Mouse (Mus musculus) retina, adult 2 months (tissue): ENCODE measurements around the gene Arhgap23.

Experiments
- DNase-seq: peaks from one replicate; pipeline ENCODE4 v3.0.0-alpha.2; 2012; ENCODE audit warnings: low read depth, low spot score

Gene Arhgap23

GRCm38 (mm10) chr11:97463991-97464390, 48.7 kb downstream of the Arhgap23 start:
- no peak for DNase-seq

GRCm38 (mm10) chr11:97465957-97466356, 50.6 kb downstream of the Arhgap23 start:
- no peak for DNase-seq

DNA sequence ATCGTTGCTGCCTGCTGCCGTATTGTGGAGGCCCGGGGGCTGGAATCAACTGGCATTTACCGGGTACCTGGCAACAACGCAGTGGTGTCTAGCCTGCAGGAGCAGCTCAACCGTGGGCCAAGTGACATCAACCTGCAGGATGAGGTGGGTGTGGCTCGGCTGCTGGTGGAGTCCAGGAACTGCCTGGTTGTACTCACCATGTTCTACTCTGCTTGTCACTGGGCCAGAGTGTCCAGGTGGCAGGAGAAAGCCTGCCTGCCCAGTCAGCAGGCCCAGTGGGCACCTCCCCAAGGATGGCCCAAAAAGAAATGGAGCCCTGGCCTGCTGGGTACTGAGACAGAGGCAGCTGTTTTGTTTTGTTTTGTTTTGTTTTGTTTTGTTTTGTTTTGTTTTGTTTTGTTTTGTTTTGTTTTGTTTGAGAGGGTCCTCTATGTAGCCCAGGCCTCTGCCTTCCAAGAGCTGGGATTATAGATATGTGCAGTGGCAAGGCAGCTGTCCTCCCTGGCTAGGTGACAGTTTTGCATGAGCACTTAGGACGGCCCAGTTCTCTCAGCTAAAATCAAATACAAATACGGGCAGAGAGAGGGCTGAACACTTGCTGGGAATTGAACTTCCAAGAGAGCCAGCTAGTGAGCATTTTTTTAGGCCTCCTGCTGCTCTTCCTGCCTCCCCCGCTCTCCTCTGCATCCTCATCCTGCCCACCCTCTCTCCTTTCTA, 51.3 kb downstream of the Arhgap23 start:
- DNase-seq, result no peak

DNA sequence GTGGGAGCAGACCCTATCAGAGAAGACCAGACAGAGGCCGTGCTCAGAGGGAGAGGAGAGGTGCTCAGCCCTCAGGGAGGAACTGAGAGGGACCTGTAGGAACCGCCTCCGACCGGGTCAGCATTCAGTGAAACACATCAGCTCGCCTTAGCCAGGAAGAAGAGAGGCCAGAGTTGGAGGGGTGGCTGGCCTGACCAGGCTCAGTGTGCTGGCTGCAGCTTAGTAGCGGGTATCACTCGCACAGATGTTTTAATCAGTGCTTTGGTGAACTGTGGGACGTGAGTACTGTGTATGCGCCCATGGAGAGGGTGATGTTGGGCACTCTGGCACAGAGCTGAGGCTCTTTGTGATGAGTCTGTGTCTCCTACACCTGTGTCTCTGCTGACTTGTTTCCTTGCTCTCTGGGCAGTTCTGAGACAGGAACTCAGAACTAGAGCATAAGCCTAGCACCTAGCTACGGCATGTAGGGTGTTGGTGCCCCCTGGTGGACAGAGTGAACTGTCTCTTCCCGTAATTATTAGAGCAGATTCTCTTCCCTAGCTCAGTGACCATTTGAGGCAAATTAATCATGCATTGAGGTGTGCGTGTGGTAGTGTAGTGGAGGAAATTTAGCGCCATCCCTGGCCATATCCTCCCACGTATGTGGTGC, 53.4 kb downstream of the Arhgap23 start:
- DNase-seq, result peak; percentile 72

DNA sequence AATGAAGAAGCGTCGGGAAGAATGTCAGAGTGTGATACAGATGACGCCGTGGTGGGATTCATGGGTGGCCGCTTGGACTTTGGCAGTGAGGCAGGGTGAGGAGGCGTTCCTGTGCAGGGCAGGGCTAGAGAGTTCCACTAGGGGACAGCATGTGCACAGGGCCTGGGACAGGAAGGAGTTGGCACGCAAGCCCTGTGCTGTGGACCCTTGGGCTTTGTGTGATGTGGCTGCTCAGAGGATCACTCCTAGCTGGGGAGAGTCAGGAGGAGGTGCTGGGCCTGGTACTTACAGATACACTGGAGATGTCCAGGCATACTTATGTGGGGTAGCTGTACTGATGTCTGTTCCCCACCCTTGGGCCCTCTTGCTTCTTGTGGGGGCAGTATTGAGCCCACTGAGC, 54.5 kb downstream of the Arhgap23 start:
- no peak for DNase-seq

- no peak for DNase-seq
Measured at GRCm38 (mm10) chr11:97471276-97471675, 55.9 kb downstream of the Arhgap23 start.

GRCm38 (mm10) chr11:97476334-97477095, 61.2 kb downstream of the Arhgap23 start:
- peak; percentile 34 for DNase-seq

DNA sequence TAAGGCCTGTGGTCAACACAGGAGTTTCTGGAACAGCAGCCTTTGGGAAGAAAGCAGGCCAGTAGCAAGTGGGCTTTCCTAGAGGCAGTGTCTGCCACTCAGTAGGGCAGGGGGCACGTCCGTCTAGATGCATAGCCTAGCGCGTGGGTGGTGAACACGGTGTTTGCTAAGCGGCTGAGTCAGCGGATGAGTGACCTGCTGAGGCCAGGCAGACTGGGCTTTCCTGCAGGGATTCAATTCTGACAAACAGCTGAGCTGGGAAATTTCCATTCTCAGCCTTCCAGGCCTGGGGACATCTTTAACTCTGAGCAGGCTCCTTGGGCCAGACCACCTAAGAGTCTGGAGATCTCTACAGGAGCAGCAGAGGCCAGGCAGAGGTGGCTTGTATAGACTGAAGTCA, 62.1 kb downstream of the Arhgap23 start:
- no peak for DNase-seq

GRCm38 (mm10) chr11:97478345-97478744, 63.0 kb downstream of the Arhgap23 start:
- no peak for DNase-seq

DNA sequence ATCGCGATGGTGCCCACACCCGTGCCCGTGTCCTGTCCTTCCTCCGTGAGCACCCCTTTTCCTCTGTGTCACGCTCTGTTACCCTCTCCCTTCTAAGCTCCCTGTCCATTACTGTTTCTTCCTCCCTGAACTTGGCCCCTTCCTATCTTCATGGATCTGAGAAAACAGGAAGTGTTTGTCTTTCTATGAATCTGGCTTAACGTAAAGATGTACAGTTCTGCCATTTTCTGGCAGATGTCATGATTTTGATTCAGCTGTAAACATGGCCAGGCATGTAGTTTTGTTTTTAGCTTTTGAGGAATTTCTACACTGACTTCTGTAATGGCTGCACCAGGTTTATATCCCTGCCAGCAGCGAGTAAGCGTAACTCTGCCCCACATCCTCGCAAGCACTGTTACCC, 63.8 kb downstream of the Arhgap23 start:
- DNase-seq, result no peak

DNA sequence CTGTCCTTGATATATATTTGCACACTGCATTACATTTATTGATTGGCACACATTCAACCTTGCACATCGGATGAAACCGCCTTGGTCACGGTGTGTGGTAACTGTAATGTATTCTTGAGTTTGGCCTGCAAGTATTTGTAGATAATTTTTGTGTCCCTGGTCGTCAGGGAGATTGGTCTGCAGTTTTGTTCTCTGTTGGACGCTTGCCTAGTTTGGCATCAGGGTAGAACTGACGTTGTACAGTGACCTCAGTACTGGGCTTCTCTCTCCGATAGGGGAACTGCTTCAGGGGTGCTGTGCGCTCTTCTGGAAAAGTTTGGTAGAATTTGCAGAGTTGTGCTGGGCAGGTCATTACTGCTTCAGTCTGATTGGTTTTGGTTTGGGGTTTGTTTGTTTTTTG, 64.5 kb downstream of the Arhgap23 start:
- no peak for DNase-seq

DNA sequence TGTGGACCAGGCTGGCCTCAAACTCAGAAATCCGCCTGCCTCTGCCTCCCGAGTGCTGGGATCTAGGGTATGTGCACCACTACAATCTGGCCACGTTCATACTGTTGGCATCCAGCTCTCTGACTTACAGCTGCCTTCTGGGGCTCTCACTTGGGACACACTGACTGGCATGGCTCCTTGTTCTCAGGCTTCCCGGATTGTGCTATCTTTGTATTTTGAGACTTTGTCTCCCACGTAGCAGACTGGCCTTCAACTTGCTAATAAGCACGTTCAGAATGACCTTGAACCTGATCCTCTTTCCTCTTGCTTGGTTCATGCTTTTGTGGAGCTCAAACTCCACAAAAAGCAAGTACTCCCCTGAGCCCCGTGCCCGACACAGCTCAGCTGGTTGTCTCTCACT, 70.3 kb downstream of the Arhgap23 start:
- DNase-seq, result no peak

DNA sequence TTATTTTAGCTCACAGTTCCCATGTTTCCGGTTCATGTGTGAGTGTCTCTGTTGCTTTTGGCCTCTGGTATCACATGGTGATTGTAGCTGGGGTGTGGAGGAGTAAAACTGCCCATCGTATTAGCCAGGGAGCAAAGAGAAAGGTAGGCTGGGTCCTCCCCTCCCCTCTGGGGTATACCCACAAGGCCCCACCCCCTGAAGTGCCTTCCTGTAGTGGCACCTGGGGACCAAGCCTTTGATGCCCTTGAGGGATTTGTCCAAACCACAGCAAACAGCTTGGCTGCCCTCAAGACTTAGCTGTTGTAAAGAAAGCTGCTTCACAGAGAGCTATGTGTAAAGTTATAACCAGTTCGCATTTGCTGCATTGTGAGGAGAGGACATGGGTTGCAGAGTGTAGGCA, 72.3 kb downstream of the Arhgap23 start:
- no peak for DNase-seq

GRCm38 (mm10) chr11:97489589-97490324, 74.4 kb downstream of the Arhgap23 start:
- peak; percentile 50 for DNase-seq

DNA sequence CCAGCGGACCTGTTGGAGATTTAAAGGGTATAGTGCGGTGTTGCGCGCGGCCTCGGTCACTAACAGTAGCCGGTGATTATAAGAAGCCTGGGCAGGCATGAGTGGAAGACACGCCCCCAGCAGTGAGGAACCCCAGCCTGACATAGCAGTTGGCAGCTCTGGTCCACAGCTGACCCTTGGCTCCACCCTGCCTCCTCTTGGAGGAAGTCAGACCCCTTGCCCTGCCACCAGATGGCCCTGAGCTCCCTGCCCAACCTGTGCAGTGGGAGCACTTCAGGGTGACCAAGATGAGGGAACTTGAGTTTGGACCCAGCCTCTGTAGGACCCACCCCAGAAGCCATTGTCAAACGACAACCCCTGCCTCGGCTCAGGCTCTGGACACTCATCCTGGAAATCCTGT, 76.3 kb downstream of the Arhgap23 start:
- DNase-seq, result no peak

- DNase-seq, result no peak
Measured at GRCm38 (mm10) chr11:97492836-97493235, 77.5 kb downstream of the Arhgap23 start.

GRCm38 (mm10) chr11:97497543-97497942, 82.2 kb downstream of the Arhgap23 start:
- no peak for DNase-seq

DNA sequence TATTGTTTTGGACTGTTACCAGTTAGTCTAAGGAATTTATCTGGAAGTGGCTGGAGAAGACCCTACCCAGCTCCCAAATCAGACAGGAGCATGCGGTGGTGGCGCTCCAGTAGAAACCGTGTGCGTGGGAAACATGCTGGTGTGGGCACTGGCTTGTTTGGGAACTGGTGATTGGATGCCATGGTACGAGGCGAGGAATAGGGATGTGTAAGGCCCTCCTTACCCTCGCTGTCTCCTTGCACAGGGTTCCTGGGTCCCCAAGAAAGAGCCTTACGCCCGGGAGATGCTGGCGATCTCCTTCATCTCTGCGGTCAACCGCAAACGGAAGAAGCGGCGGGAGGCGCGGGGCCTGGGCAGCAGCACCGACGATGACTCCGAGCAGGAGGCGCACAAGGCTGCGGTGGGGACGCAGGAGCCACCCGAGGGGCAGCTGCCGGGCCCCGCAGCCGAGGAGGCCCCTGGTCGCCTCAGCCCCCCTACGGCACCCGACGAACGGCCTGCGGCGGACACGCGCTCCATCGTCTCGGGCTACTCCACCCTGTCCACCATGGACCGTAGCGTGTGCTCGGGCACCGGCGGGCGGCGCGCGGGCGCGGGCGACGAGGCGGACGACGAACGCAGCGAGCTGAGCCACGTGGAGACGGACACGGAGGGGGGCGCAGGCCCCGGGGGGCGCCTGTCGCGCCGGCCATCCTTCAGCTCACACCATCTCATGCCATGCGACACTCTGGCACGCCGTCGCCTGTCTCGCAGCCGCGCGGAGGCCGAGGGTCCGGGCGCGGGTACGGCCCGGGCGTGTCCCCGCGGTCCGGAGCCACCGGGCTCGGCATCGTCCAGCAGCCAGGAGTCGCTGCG, 84.8 kb downstream of the Arhgap23 start, which contains the start of gene 4933428G20Rik:
TSS of gene 4933428G20Rik (minus strand) at position 476 of the 855 bp plus-strand sequence.
- no peak for DNase-seq

DNA sequence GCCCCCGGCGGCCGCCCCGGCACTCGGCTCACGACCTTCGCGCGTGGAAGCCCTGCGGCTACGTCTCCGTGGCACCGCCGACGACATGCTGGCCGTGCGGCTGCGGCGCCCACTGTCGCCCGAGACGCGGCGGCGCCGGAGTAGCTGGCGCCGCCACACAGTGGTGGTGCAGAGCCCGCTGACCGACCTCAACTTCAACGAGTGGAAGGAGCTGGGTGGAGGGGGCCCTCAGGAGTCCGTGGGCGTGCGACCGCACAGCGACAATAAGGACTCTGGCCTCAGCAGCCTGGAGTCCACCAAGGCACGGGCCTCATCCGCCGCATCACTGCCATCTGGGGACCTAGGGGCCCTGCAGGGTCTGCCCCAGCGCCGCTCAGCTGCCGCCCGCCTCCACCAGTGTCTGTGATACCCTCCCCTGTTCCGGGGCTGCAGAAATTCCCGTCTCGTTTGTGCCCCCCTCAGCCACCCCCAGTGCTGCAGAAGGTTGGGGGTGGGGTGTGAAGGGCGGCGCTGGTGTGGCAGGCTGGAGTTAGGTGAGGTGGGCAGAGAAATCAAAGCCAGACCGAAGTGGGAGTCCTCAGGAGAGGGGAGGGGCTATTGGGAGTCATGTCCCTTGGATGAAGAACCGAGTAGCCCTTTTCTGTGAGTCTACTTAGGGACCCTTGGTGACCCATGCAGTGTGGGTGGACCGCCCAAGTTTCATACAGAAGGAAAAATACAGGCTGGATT, 85.6 kb downstream of the Arhgap23 start:
- no peak for DNase-seq

GRCm38 (mm10) chr11:97502383-97502782, 87.0 kb downstream of the Arhgap23 start:
- DNase-seq, result no peak
